Mouse (Mus musculus) embryo, embryonic 10.5 days (tissue): Measurements from ENCODE around the gene Abhd5.
"Not testable (repeated sequence)": the region's sequence is repeated elsewhere in the genome, so short reads cannot be mapped to it uniquely, and the experiment has no call there.

ENCODE experiments used
- DNase-seq: peaks from one replicate; pipeline ENCODE4 v3.0.0-alpha.2; 2015; ENCODE audit warnings: low spot score

The Abhd5 gene

DNA sequence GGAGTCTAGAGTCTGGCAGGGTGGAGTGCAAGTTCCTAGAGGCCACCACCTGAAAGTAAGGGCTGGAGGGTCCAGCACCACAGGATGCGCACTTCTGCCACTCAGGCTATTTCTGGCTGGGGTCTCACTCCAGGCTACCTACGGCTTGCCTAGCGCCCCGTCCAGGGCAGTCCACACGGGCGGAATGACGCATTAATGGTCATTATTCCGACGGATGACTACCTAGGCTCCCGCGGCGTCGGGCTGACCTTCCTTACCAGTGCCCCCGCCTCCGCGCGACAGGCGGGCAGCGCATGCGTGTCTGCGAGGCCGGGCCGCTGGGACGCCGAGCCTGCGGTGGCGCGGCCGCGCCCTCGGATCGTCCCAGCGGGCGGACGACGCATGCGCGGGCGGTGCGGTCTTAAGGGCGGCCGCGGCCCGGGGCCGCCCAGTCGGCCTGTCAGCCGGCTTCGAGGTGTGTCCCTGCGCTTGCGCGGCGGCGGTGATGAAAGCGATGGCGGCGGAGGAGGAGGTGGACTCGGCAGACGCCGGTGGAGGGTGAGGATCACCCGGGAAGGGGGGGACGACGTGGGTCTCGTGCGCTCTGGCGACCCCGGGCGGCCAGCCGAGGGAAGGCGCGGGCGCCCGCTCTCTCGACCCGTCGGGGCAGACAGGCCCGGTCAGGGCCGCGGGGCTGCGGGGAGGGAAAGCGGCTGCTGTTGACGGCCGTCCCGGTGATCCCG lies at the start of gene Abhd5:
Gene Abhd5 (plus strand): TSS at position 306 of the 722 bp plus-strand sequence.
- peak; percentile 94 for DNase-seq

GRCm38 (mm10) chr9:122305302-122305701 lies 46.1 kb upstream of the Abhd5 start:
- DNase-seq, result no peak

GRCm38 (mm10) chr9:122309013-122309980 lies 42.1 kb upstream of the Abhd5 start:
- no peak for DNase-seq

DNA sequence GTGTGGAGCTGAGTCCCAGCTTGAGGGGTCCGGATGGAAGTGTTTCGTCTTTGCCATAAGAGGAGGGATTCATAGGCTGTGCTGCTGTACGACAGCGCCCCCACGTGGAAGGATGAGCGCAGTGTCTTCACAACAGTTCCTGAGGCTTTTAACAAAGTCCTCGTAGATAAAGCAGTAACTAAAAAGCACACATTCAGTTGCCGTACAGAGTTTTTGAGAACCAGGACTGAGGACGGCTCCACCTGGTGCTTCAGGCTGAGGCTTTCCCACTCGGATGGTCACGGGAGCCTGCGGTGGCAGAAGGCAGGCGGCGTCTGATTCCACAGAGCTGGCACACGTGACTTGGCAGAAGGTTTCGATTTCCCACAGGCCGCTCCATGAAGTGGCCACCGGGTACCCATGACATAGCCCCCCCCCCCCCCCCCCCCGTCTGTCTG lies 40.8 kb upstream of the Abhd5 start:
- DNase-seq, result peak; percentile 94

DNA sequence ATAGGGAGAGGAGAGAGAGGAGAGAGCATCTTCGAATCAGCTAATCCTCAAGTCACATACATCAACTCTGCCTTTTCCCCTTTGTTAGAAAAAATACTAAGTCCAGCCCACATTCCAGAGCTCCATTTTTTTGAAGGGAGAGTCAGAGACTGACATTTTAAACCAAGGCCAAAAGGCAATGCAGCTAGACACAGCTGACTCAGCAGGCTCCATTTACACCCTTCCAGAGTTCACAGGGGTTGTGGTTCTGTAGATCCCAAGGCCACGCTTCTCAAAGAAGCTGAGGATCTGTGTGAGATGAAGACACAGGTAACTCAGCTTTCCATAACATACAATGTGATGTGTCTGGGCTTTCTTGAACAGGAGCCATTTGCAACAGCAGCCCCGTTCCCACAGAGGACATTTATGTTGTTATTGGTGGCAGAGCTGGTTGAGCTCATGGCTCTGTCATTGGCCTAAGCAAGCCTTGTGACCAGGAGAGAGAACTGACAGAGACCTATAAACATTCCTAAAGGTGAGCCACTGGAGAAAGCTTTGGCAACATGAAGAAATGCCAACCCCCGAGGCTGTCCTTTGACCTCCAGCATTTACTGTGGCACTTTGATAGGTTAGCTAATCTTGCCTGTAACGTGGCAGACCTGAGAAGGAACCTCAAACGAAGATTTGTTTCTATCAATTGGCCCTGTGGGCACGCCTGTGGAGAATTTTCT lies 40.2 kb upstream of the Abhd5 start:
- no peak for DNase-seq

- DNase-seq, result no peak
These were observed 39.0 kb upstream of the Abhd5 start for GRCm38 (mm10) chr9:122312296-122312990.

GRCm38 (mm10) chr9:122313128-122313527 lies 38.3 kb upstream of the Abhd5 start:
- not testable (repeated sequence) for DNase-seq

DNA sequence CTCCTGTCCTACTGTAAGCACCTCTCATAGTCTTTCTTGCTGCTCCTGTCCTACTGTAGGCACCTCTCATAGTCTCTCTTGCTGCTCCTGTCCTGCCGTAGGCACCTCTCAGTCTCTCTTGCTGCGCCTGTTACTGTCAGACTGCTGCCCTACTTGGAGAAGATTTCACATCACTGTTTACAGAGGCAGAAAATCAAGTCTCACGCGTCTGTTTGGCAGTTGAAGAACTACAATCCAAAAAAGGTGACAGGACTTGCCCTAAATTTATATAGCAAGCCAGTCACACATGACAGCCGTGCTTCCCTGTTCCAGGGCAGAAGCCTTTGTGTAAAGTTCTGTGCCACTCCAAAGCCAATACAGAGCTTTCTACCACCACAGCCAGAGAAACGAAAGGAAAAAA lies 37.0 kb upstream of the Abhd5 start:
- DNase-seq, result no peak

GRCm38 (mm10) chr9:122314942-122315341 lies 36.5 kb upstream of the Abhd5 start:
- DNase-seq, result no peak

DNA sequence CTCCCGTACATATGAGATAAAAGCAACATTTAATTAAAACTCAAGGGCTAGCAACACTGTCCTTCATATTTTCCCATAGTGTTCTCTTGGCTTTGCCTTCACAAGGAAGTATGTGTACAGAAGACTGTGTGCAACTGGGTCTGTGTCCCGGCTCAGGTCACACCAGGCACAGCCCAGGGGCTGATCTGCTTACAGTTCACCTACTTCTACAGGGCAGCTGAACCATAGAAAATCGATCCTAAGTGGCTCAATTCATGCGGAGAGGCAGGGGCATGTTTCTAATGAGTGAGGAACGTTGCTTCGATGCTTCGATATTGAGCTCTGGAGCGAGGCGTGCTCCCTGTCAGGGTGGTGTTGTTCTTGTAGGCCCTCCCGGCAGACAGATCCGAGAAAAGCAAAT lies 35.9 kb upstream of the Abhd5 start:
- peak; percentile 30 for DNase-seq

GRCm38 (mm10) chr9:122316562-122316961 lies 34.8 kb upstream of the Abhd5 start:
- DNase-seq, result no peak

DNA sequence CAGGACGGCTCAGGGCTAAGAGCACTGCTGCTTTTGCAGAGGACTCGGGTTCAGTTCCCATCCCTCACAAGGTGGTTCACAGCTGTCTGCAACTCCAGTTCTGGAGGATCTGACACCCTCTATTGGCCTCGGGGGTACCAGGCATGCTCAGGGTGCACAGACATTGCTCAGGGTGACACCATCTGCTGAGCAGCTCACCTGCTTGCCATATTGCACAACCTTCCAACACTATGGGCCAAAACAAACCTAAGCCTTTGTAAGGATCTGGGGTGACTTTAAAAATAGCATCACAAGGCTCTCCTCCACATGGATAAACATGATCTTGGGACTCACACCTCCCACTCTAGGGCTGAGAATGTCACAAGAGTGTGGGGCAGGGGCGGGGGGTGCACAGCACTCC lies 30.8 kb upstream of the Abhd5 start:
- no peak for DNase-seq

GRCm38 (mm10) chr9:122322356-122322755 lies 29.1 kb upstream of the Abhd5 start:
- DNase-seq, result no peak

DNA sequence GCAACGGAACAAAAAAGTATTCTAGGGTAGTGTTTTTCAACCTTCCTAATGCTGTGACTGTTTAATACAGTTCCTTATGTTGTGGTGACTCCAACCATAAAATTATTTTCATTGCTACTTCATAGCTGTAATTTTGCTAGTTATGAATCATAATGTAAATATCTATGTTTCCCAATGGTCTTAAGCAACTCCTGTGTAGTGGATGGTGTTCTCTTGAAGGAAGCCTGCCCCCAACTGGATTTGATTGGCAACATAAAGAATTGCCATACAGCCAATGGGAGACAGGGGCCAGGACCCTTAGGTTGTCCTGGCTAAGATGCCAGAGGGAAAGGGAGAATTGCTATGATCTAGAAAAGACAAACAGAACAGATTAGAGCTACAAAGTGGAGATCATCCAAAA lies 25.4 kb upstream of the Abhd5 start:
- DNase-seq, result no peak

GRCm38 (mm10) chr9:122328199-122328598 lies 23.2 kb upstream of the Abhd5 start:
- no peak for DNase-seq

DNA sequence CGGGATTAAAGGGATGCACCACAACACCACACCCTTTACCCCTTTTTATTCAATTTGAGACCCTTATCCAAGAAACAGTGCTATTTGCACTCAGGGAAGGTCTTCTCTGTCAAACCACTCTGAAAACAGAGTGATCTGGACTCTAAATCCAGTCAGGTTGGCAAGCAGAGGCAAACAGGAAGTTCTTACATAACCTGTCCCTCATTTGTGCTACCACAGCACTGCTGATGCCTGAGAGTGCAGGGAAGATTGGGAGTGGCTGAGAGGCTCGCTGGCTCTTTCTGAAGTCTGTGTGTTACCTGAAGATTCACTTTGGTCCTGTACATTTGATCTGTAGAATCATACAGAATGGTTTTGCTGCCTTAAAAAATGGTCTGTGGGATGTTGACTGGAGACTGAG lies 14.7 kb upstream of the Abhd5 start:
- DNase-seq, result no peak

DNA sequence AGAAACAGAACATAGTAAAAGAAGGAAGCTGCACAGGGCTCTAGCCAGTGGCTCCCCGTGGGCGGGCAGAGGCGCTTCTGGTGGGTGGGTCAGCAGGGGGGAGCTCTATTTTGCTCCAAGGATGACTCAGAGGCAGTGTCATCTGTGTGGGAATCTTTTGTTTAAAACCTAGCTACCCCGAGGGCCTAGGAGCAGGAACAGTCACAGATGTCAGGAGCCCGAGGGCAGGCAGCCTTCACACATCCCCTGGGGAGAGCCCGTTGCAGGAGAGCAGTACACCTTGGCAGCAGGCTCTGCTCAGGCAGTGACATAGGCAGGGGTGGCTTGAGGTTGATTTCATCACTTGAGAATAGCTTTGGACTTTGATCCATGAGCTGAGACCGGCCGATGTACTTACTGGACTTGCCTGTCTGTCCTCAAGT lies 13.9 kb upstream of the Abhd5 start:
- DNase-seq, result no peak

DNA sequence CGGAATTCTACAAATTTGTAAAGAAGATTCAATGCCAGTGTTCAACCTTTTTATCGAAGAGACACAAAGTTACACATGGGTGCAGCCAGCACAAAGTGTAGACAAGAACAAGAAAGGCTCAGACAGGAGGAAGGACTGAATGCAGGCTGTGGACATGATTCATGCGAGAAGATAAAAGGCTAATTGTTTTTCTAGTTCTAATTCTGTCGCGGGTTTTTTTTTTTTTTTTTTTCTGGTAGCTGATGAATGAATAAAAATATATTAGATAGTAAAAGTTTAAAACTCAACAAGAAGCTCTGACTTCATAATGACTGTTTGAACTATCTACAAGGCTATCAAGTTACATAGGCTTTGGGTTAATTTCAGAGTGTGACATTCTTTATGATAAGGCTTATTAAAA lies 11.4 kb upstream of the Abhd5 start:
- DNase-seq, result no peak

DNA sequence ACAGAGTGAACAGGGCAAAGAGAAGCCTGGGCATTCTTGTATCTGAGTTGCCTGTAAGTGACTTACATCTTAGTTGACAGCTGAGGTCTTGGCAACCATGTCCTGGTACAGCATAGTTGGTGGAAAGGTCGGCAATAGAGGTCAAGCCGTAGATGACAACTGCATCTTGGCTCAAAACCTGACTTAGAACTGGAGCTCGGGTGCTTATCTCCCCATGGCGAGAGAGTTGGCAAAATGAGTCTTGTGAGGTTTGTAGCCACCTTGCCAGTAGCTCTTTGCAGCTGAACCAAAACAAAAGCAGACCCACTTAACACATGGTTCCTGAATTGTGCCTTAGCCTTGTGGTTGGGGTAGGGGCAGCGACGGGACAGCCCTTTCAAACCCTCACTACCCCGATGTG lies 8.0 kb upstream of the Abhd5 start:
- no peak for DNase-seq

- DNase-seq, result no peak
These were observed 6.8 kb upstream of the Abhd5 start for GRCm38 (mm10) chr9:122344560-122344959.

DNA sequence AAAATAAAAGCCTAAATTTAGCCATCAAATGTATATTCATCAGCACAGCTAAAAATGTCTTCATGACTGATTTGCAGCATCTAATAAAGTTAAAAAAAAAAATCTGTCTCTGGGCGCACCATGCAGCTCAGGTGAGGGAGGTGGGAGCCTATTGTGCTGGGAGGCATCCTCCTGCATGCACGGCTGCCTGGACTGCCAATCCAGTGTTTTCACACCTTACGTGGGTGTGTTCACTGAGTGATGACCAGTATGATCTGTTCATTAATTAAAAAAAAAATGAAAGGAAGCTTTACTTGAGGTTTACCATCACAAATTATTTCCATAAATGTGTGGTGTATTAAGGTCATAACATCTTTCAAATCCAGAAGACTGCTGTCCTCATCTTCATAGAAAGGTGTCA lies 6.1 kb upstream of the Abhd5 start:
- no peak for DNase-seq

DNA sequence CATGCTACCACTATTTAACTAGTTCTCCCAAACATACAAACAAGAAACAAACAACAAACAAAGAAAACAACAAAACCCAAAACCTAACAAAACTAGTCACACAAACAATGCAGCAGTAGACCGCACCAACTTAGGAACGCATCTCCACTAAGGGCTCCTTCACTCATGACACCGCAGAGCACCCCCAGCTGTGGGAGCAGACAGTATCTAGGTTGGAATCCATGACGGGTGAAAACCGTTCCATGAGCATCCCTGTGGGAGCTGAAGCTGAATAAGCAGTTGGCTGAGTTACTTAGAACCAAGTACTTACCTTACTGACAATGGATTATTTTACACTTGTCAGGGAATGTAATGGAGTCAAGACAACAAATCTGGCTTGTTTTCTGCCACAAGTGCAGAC lies 5.3 kb upstream of the Abhd5 start:
- no peak for DNase-seq
